Mouse (Mus musculus): Measurements from ENCODE around the gene Lrmp.

- no peak for TF ChIP-seq CTCF (IDR thresholded peaks at IDR 0.05; ENCODE audit: borderline replicate concordance, insufficient read depth, low read depth, low read length)
- TF ChIP-seq POLR2A (IDR thresholded peaks at IDR 0.05; ENCODE audit: borderline replicate concordance, insufficient read depth, low read length): no peak
Measured at GRCm38 (mm10) chr6:145147716-145148115, 32.3 kb downstream of the Lrmp start.
